Mouse (Mus musculus) forebrain, embryonic 12.5 days (tissue): ENCODE measurements at regions not wholly inside any gene's neighbourhood (a gene's known extent, or its start where the extent isn't known, plus 50 kb on each side); places are given as distances from the start of the nearest gene placed in this dataset.

Experiments used
- ATAC-seq: fragments of 200-750 bp; cut with Nextera tagmentation; 2 replicates; pipeline ENCODE4 v1.8.0; 2017; ENCODE audit warnings: moderate TSS enrichment; ENCODE audit not compliant: low FRiP score
- H3K27ac ChIP-seq: fragments of 300-500 bp; sonication (generic); 2 replicates; pipeline ENCODE4 v1.5.1; 2016; ENCODE audit warnings: mild to moderate bottlenecking
- H3K27me3 ChIP-seq: fragments of 300-500 bp; sonication (generic); 2 replicates; pipeline ENCODE4 v1.6.1; 2016; ENCODE audit warnings: mild to moderate bottlenecking
- H3K36me3 ChIP-seq: fragments of 300-500 bp; sonication (generic); replicated peaks from 2 replicates; pipeline ENCODE4 v1.6.1; 2016; ENCODE audit warnings: mild to moderate bottlenecking
- H3K4me1 ChIP-seq: fragments of 300-500 bp; sonication (generic); 2 replicates; pipeline ENCODE4 v1.6.1; 2016
- H3K4me2 ChIP-seq: fragments of 300-500 bp; sonication (generic); 2 replicates; pipeline ENCODE4 v1.6.1; 2016; ENCODE audit warnings: mild to moderate bottlenecking, moderate library complexity
- H3K4me3 ChIP-seq: fragments of 300-500 bp; sonication (generic); replicated peaks from 2 replicates; pipeline ENCODE4 v1.5.1; 2016; ENCODE audit warnings: mild to moderate bottlenecking
- H3K9ac ChIP-seq: fragments of 300-500 bp; sonication (generic); 2 replicates; pipeline ENCODE4 v1.6.1; 2016; ENCODE audit warnings: mild to moderate bottlenecking
- H3K9me3 ChIP-seq: fragments of 300-500 bp; sonication (generic); 2 replicates; pipeline ENCODE4 v1.6.1; 2016
- WGBS: fragments of 180-500 bp; shearing (Covaris S2); methylation state at CpG from one replicate; pipeline ENCODE4 v1.1.7; 2016; 5-methylcytosine and 5-hydroxymethylcytosine counted together

- WGBS = 41% methylated on average over 6 of the region's 6 CpGs
- peaks cover 17% of the 10 kb centered on the region for H3K27me3 ChIP-seq
- H3K4me2 ChIP-seq = no peak overlapping the region
- peaks cover 29% of the 10 kb centered on the region for H3K4me1 ChIP-seq
- H3K27ac ChIP-seq = no peak overlapping the region
- H3K9ac ChIP-seq = no peak overlapping the region
- H3K36me3 ChIP-seq = no peaks in the 10 kb centered on the region
- no peak for ATAC-seq
- no peak overlapping the region for H3K4me3 ChIP-seq
- H3K9me3 ChIP-seq = no peaks in the 10 kb centered on the region
Observed at GRCm38 (mm10) chr8:125338222-125338621, 231.4 kb downstream of the Sipa1l2 start.

GRCm38 (mm10) chr8:125337444-125338077 is 232.0 kb downstream of the Sipa1l2 start:
- WGBS = 82% methylated on average over 18 of the region's 18 CpGs
- ATAC-seq = no peak

GRCm38 (mm10) chr8:125336799-125337198 is 232.8 kb downstream of the Sipa1l2 start:
- Histone ChIP-seq H3K4me2 (no peak overlapping the region), H3K4me3 (no peak overlapping the region), H3K4me1 (peaks cover 29% of the 10 kb centered on the region), H3K27ac (no peak overlapping the region), H3K36me3 (no peaks in the 10 kb centered on the region), H3K9me3 (no peaks in the 10 kb centered on the region), H3K27me3 (peaks cover 15% of the 10 kb centered on the region), H3K9ac (no peak overlapping the region)
- ATAC-seq = no peak
- WGBS = 24% methylated on average over 3 of the region's 3 CpGs

More at GRCm38 (mm10) chr8:125337444-125338077, 232.0 kb downstream of the Sipa1l2 start:
- H3K36me3 ChIP-seq = no peaks in the 10 kb centered on the region
- H3K27me3 ChIP-seq = peaks cover 17% of the 10 kb centered on the region
- no peak overlapping the region for H3K4me3 ChIP-seq
- H3K4me1 ChIP-seq = peaks cover 29% of the 10 kb centered on the region
- H3K9ac ChIP-seq = no peak overlapping the region
- H3K4me2 ChIP-seq = no peak overlapping the region
- no peak overlapping the region for H3K27ac ChIP-seq
- no peaks in the 10 kb centered on the region for H3K9me3 ChIP-seq

GRCm38 (mm10) chr8:125335575-125336370 is 233.8 kb downstream of the Sipa1l2 start:
- Histone ChIP-seq H3K4me1 (peaks cover 34% of the 10 kb centered on the region), H3K9me3 (no peaks in the 10 kb centered on the region), H3K4me2 (no peak overlapping the region; the same call in 1 of the 2 replicates), H3K9ac (no peak overlapping the region), H3K36me3 (no peaks in the 10 kb centered on the region), H3K27ac (no peak overlapping the region), H3K4me3 (no peak overlapping the region), H3K27me3 (peaks cover 15% of the 10 kb centered on the region)
- 36% methylated on average over 28 of the region's 28 CpGs for WGBS
- 0 out of 2 replicates have a peak, but pooled peaks have one; percentile 46 for ATAC-seq

- WGBS = 30% methylated on average over 6 of the region's 6 CpGs
- Histone ChIP-seq H3K27me3 (peaks cover 15% of the 10 kb centered on the region), H3K4me3 (no peak overlapping the region), H3K27ac (no peak overlapping the region), H3K9me3 (no peaks in the 10 kb centered on the region), H3K9ac (no peak overlapping the region), H3K4me2 (no peak overlapping the region), H3K4me1 (peaks cover 39% of the 10 kb centered on the region), H3K36me3 (no peaks in the 10 kb centered on the region)
- ATAC-seq = no peak
Observed at GRCm38 (mm10) chr8:125335171-125335570, 234.4 kb downstream of the Sipa1l2 start.

- Histone ChIP-seq H3K4me3 (no peak overlapping the region), H3K4me1 (peaks cover 36% of the 10 kb centered on the region), H3K4me2 (no peak overlapping the region), H3K27me3 (peaks cover 26% of the 10 kb centered on the region), H3K27ac (peak overlapping the region; percentile 43; the same call in 1 of the 2 replicates), H3K36me3 (no peaks in the 10 kb centered on the region), H3K9ac (no peak overlapping the region), H3K9me3 (no peaks in the 10 kb centered on the region)
- 28% methylated on average over 6 of the region's 6 CpGs for WGBS
- ATAC-seq = no peak; the same call in 1 of the 2 replicates
Observed at GRCm38 (mm10) chr8:125330638-125331037, 239.0 kb downstream of the Sipa1l2 start.

GRCm38 (mm10) chr8:125328650-125329049 is 241.0 kb downstream of the Sipa1l2 start:
- Histone ChIP-seq H3K27me3 (peaks cover 35% of the 10 kb centered on the region), H3K4me1 (peaks cover 27% of the 10 kb centered on the region), H3K4me3 (no peak overlapping the region), H3K4me2 (no peak overlapping the region), H3K9me3 (no peaks in the 10 kb centered on the region), H3K36me3 (no peaks in the 10 kb centered on the region), H3K9ac (no peak overlapping the region), H3K27ac (no peak overlapping the region)
- ATAC-seq = no peak
- WGBS = 90% methylated on average over 4 of the region's 4 CpGs

- no peak overlapping the region for H3K4me3 ChIP-seq
- ATAC-seq = peak; percentile 36; the same call in 1 of the 2 replicates
- H3K9ac ChIP-seq = no peak overlapping the region
- H3K27me3 ChIP-seq = peaks cover 38% of the 10 kb centered on the region
- no peak overlapping the region for H3K27ac ChIP-seq
- no peak overlapping the region for H3K4me2 ChIP-seq
- no peaks in the 10 kb centered on the region for H3K9me3 ChIP-seq
- H3K36me3 ChIP-seq = no peaks in the 10 kb centered on the region
- 25% methylated on average over 13 of the region's 13 CpGs for WGBS
- peaks cover 27% of the 10 kb centered on the region for H3K4me1 ChIP-seq
Observed at GRCm38 (mm10) chr8:125327551-125328262, 241.9 kb downstream of the Sipa1l2 start.

- ATAC-seq = no peak
- H3K27me3 ChIP-seq = peaks cover 38% of the 10 kb centered on the region
- WGBS = 70% methylated on average over 6 of the region's 6 CpGs
- H3K4me1 ChIP-seq = peaks cover 31% of the 10 kb centered on the region
- H3K27ac ChIP-seq = no peak overlapping the region
- H3K9me3 ChIP-seq = no peaks in the 10 kb centered on the region
- no peak overlapping the region for H3K4me3 ChIP-seq
- no peak overlapping the region for H3K4me2 ChIP-seq
- no peak overlapping the region for H3K9ac ChIP-seq
- no peaks in the 10 kb centered on the region for H3K36me3 ChIP-seq
Observed at GRCm38 (mm10) chr8:125327006-125327405, 242.6 kb downstream of the Sipa1l2 start.

GRCm38 (mm10) chr8:125325736-125326135 is 243.9 kb downstream of the Sipa1l2 start:
- Histone ChIP-seq H3K27me3 (peaks cover 48% of the 10 kb centered on the region), H3K27ac (no peak overlapping the region), H3K4me2 (no peak overlapping the region), H3K4me1 (peaks cover 26% of the 10 kb centered on the region), H3K36me3 (no peaks in the 10 kb centered on the region), H3K9me3 (no peaks in the 10 kb centered on the region), H3K4me3 (no peak overlapping the region), H3K9ac (no peak overlapping the region)
- 95% methylated on average over 6 of the region's 6 CpGs for WGBS
- ATAC-seq = no peak

GRCm38 (mm10) chr8:125322561-125322960 is 247.0 kb downstream of the Sipa1l2 start:
- Histone ChIP-seq H3K27ac (no peak overlapping the region), H3K27me3 (peaks cover 78% of the 10 kb centered on the region), H3K9me3 (no peaks in the 10 kb centered on the region), H3K4me3 (no peak overlapping the region), H3K4me1 (peaks cover 15% of the 10 kb centered on the region), H3K36me3 (no peaks in the 10 kb centered on the region), H3K9ac (no peak overlapping the region), H3K4me2 (no peak overlapping the region)
- WGBS = 39% methylated on average over 3 of the region's 3 CpGs
- ATAC-seq = no peak

- ATAC-seq = no peak
- Histone ChIP-seq H3K27ac (no peak overlapping the region), H3K27me3 (peaks cover 49% of the 10 kb centered on the region), H3K36me3 (no peaks in the 10 kb centered on the region), H3K9ac (no peak overlapping the region), H3K9me3 (no peaks in the 10 kb centered on the region), H3K4me1 (peaks cover 9% of the 10 kb centered on the region; the same call in 1 of the 2 replicates), H3K4me3 (no peak overlapping the region), H3K4me2 (no peak overlapping the region)
- 96% methylated on average over 6 of the region's 6 CpGs for WGBS
Observed at GRCm38 (mm10) chr8:125317584-125317991, 252.0 kb downstream of the Sipa1l2 start.
